Mouse (Mus musculus): Measurements from ENCODE around the gene Carhsp1. TPM values are rescaled to one million over a fixed set of nuclear protein-coding genes. Genes with fewer than 3 reads are reported as not detected.

The Carhsp1 gene
- polyA plus RNA-seq, 1 experiment from 2014 or later, result 235 TPM

DNA sequence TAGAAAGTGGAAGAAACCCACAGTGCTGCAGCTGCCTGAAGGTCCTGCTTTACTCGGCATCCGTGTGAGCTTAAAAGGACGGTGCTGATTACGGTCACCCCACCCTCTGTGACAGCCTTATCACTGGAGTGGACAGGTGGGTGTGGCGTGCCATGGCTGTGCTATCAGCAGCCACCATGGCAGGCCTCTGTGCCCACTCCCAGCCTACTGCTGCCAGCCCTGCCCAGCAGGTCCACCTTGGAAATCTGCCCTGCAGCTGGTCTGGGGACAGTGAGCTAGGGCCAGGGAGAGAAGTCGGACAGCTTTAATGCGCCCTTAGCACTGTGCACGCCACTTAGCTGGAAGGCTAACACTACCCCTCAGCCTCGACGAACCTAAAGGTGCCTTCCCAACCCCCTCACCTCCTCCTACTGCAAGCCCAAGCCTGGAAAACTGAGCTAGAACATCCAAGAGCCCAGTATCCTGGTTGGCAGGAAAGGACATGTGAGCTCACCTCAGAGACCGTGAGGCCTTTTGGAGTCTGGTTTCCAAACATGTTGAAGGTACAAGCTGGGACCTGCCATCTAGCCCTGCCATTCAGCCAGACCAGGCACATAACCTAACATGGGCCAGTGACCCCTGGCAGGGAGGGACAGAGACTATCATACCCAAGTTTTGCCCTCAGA lies 15.0 kb upstream of the Carhsp1 start:
- DNase-seq (ENCODE audit: low spot score), result no peak
- H3K4me1 ChIP-seq (replicated peaks), result no peaks in the 10 kb centered on the region
- 82% methylated on average over 11 of the region's 11 CpGs for WGBS

GRCm38 (mm10) chr16:8686121-8686870 lies 14.3 kb upstream of the Carhsp1 start:
- H3K4me1 ChIP-seq (replicated peaks), result no peaks in the 10 kb centered on the region
- no peak overlapping the region for H3K4me3 ChIP-seq
- no peaks in the 10 kb centered on the region for H3K9me3 ChIP-seq
- peaks cover 82% of the 10 kb centered on the region for H3K36me3 ChIP-seq
- peak; percentile 69 for DNase-seq (ENCODE audit: low spot score)
- 0 out of 2 replicates have a peak overlapping the region, but pooled peaks have one; percentile 12 for H3K27ac ChIP-seq
- H3K27me3 ChIP-seq (ENCODE audit: insufficient read depth, poor library complexity, severe bottlenecking), result no peaks in the 10 kb centered on the region
- 67% methylated on average over 7 of the region's 7 CpGs for WGBS

More for the DNA sequence above, 15.0 kb upstream of the Carhsp1 start:
- Histone ChIP-seq H3K27me3 (ENCODE audit: insufficient read depth, poor library complexity, severe bottlenecking) (no peaks in the 10 kb centered on the region), H3K4me3 (no peak overlapping the region), H3K9me3 (no peaks in the 10 kb centered on the region), H3K27ac (0 out of 2 replicates have a peak overlapping the region, but pooled peaks have one; percentile 12), H3K36me3 (peaks cover 89% of the 10 kb centered on the region)

DNA sequence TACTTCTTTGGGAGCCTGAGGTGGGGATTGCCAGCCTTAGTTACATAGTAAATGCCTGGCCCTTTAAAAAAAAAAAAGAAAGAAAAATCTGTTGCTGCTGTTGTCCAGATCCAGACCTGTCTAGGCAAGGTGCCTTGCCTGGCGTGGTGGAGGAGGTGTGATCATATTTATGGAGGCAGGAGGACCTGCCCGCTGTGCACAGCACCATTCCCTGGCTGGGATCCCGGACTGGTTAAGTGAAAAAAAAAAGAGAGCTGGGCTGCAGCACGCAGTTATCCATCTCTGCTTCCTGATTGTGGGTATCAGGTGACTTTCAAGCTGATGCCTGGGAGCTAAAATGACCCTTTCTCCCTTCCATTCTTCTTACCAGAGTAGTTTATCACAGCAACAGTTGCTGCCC lies 13.1 kb upstream of the Carhsp1 start:
- H3K27ac ChIP-seq, result no peak overlapping the region
- WGBS, result 89% methylated on average over 4 of the region's 4 CpGs
- peaks cover 73% of the 10 kb centered on the region for H3K36me3 ChIP-seq
- DNase-seq (ENCODE audit: low spot score), result no peak
- H3K4me1 ChIP-seq (replicated peaks), result no peaks in the 10 kb centered on the region
- H3K27me3 ChIP-seq (ENCODE audit: insufficient read depth, poor library complexity, severe bottlenecking), result no peaks in the 10 kb centered on the region
- no peaks in the 10 kb centered on the region for H3K9me3 ChIP-seq
- H3K4me3 ChIP-seq, result no peak overlapping the region

- no peaks in the 10 kb centered on the region for H3K4me1 ChIP-seq (replicated peaks)
- H3K36me3 ChIP-seq, result peaks cover 32% of the 10 kb centered on the region; the same call in 1 of the 2 replicates
- no peak for DNase-seq (ENCODE audit: low spot score)
- no peak within 1 kb of the TSS for H3K4me3 ChIP-seq
- no peaks in the 10 kb centered on the region for H3K27me3 ChIP-seq (ENCODE audit: insufficient read depth, poor library complexity, severe bottlenecking)
- no peak within 1 kb of the TSS for H3K27ac ChIP-seq
- no peaks in the 10 kb centered on the region for H3K9me3 ChIP-seq
- 89% methylated on average over 5 of the region's 5 CpGs for WGBS
Measured at GRCm38 (mm10) chr16:8680470-8680869, 8.5 kb upstream of the Carhsp1 start, which contains the start of gene Gm5767. Gene Gm5767, plus strand, starts transcription at chr16:8680770.

DNA sequence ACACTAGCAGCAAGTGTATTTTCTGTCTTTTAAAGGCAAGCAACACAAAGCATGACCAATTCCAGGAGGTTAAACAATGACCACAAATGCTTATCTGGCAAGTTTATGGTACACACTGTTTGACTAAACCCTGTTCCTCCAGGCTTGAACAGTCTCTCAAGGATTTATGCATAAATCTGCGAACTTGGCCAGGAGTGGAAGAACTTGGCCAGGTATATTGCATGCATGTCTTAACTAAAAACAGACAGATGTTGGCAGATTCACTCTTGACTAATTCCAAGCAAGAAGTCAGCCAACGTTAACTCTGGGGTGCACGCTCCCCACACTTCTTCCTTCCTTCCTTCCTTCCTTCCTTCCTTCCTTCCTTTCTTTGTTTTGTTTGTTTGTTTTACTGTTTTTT lies 7.8 kb upstream of the Carhsp1 start:
- 82% methylated on average over 3 of the region's 3 CpGs for WGBS

GRCm38 (mm10) chr16:8678676-8679075 lies 6.7 kb upstream of the Carhsp1 start:
- no peaks in the 10 kb centered on the region for H3K4me1 ChIP-seq (replicated peaks)
- no peak overlapping the region for H3K27ac ChIP-seq
- no peaks in the 10 kb centered on the region for H3K9me3 ChIP-seq
- no peak overlapping the region for H3K4me3 ChIP-seq
- DNase-seq (ENCODE audit: low spot score), result no peak
- peaks cover 15% of the 10 kb centered on the region; the same call in 1 of the 2 replicates for H3K36me3 ChIP-seq
- WGBS, result 86% methylated on average over 4 of the region's 4 CpGs
- peaks cover 5% of the 10 kb centered on the region for H3K27me3 ChIP-seq (ENCODE audit: insufficient read depth, poor library complexity, severe bottlenecking)

More for the DNA sequence above, 7.8 kb upstream of the Carhsp1 start:
- H3K36me3 ChIP-seq, result peaks cover 26% of the 10 kb centered on the region; the same call in 1 of the 2 replicates
- H3K4me3 ChIP-seq, result no peak overlapping the region
- no peaks in the 10 kb centered on the region for H3K4me1 ChIP-seq (replicated peaks)
- DNase-seq (ENCODE audit: low spot score), result no peak
- H3K27me3 ChIP-seq (ENCODE audit: insufficient read depth, poor library complexity, severe bottlenecking), result no peaks in the 10 kb centered on the region
- H3K9me3 ChIP-seq, result no peaks in the 10 kb centered on the region
- H3K27ac ChIP-seq, result no peak overlapping the region

DNA sequence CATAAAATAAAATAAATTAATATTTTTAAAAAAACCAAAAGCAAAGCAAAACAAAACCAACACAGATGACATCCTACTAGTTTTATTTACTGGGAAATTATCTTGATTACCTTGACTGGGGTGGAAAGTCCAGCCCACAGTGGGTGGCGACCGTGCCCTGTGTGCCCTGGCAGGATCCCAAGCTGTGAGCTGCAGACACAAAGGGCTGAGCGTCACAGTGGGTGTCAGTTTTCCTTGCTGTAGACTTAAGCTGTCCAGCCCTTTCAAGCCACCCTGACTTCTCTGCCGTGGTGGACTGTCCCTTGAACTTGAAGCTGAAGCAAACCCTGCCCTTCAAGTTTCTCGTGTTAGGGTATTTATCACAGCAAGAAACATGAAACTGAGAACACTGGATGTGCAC lies 6.1 kb upstream of the Carhsp1 start:
- H3K27me3 ChIP-seq (ENCODE audit: insufficient read depth, poor library complexity, severe bottlenecking), result peaks cover 11% of the 10 kb centered on the region
- no peak overlapping the region for H3K4me3 ChIP-seq
- WGBS, result 65% methylated on average over 5 of the region's 5 CpGs
- DNase-seq (ENCODE audit: low spot score), result no peak
- H3K27ac ChIP-seq, result no peak overlapping the region
- no peaks in the 10 kb centered on the region for H3K9me3 ChIP-seq
- no peaks in the 10 kb centered on the region for H3K4me1 ChIP-seq (replicated peaks)
- 0 out of 2 replicates have a peak, but pooled peaks cover 8% of the 10 kb centered on the region for H3K36me3 ChIP-seq

DNA sequence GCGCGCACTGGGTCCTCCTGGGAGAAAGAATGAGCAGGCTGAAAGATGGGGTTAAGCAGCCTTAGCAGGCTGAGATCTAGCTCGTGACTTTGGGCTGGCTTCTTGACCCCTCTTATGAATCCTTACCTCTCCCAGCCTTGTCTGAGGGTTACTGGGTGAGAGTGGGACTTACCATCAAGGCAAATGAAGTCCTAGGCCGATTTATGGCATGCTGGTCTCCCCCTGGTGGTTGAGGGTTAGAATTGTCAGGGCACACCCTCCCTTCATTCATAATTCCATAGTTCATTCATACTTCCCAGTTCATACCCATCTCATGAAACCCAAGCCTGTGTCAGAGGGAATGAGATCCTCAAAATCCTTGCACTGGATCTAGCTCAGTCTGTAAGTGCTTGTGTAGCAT lies 4.8 kb upstream of the Carhsp1 start:
- 48% methylated on average over 4 of the region's 4 CpGs for WGBS
- peaks cover 5% of the 10 kb centered on the region; the same call in 1 of the 2 replicates for H3K4me1 ChIP-seq (replicated peaks)
- peaks cover 17% of the 10 kb centered on the region for H3K27me3 ChIP-seq (ENCODE audit: insufficient read depth, poor library complexity, severe bottlenecking)
- peak; percentile 38 for DNase-seq (ENCODE audit: low spot score)
- no peak overlapping the region for H3K27ac ChIP-seq
- no peak overlapping the region for H3K4me3 ChIP-seq
- 0 out of 2 replicates have a peak, but pooled peaks cover 3% of the 10 kb centered on the region for H3K36me3 ChIP-seq
- H3K9me3 ChIP-seq, result no peaks in the 10 kb centered on the region

DNA sequence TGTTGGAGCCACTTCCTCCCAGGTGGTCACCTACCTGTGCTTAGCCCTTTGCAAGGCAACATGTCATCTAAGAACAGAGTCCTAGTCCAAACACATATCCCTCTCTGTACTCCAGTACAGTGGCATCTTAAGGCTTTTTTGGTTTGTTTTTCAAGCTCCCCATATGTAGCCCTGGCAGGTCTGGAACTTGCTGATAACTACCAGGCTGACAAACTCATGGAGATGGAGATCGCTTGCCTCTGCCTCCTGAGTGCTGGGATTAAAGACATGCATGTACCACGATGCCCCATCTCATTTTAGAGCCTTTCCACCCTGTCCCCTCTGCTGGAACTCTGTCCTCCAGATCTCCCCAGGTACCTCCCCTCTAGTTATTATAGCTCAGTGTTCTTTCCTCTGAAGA lies 4.3 kb upstream of the Carhsp1 start:
- H3K4me3 ChIP-seq, result no peak overlapping the region
- peaks cover 11% of the 10 kb centered on the region; the same call in 1 of the 2 replicates for H3K4me1 ChIP-seq (replicated peaks)
- no peaks in the 10 kb centered on the region for H3K9me3 ChIP-seq
- no peak for DNase-seq (ENCODE audit: low spot score)
- 0 out of 2 replicates have a peak, but pooled peaks cover 3% of the 10 kb centered on the region for H3K36me3 ChIP-seq
- 79% methylated on average over 2 of the region's 2 CpGs for WGBS
- H3K27ac ChIP-seq, result no peak overlapping the region
- H3K27me3 ChIP-seq (ENCODE audit: insufficient read depth, poor library complexity, severe bottlenecking), result peaks cover 17% of the 10 kb centered on the region

- peaks cover 17% of the 10 kb centered on the region for H3K4me1 ChIP-seq (replicated peaks)
- H3K9me3 ChIP-seq, result no peaks in the 10 kb centered on the region
- H3K36me3 ChIP-seq, result 0 out of 2 replicates have a peak, but pooled peaks cover 3% of the 10 kb centered on the region
- WGBS, result 84% methylated on average over 8 of the region's 8 CpGs
- no peak for DNase-seq (ENCODE audit: low spot score)
- H3K27ac ChIP-seq, result no peak overlapping the region
- H3K4me3 ChIP-seq, result no peak overlapping the region
- H3K27me3 ChIP-seq (ENCODE audit: insufficient read depth, poor library complexity, severe bottlenecking), result peaks cover 17% of the 10 kb centered on the region
Measured at GRCm38 (mm10) chr16:8675559-8675958, 3.6 kb upstream of the Carhsp1 start.

DNA sequence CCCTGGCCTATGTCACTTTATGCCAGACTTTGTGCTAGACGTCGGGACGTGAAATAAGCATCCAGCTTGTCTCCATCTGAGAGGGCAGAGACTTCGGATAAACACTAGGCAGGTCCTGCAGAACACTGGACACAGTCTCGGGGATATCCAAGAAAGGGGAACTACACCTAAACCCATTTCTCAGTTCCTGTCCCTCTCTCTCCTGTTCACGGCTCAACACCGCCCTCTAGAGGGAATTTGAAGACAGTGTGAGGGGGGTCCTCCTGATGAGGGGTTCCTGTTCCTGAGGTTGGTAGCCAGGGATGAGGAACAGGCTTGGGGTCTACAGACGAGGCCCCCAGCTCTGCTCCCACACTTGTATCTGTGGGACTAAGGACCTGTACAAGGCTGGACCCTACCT lies 2.2 kb upstream of the Carhsp1 start:
- DNase-seq (ENCODE audit: low spot score), result peak; percentile 68
- H3K36me3 ChIP-seq, result 0 out of 2 replicates have a peak, but pooled peaks cover 3% of the 10 kb centered on the region
- no peak overlapping the region for H3K27ac ChIP-seq
- WGBS, result 5% methylated on average over 8 of the region's 8 CpGs
- no peak overlapping the region for H3K4me3 ChIP-seq
- no peaks in the 10 kb centered on the region for H3K9me3 ChIP-seq
- peaks cover 31% of the 10 kb centered on the region for H3K4me1 ChIP-seq (replicated peaks)
- H3K27me3 ChIP-seq (ENCODE audit: insufficient read depth, poor library complexity, severe bottlenecking), result peaks cover 17% of the 10 kb centered on the region

- H3K4me3 ChIP-seq, result no peak overlapping the region
- no peak overlapping the region for H3K27ac ChIP-seq
- H3K9me3 ChIP-seq, result no peaks in the 10 kb centered on the region
- peaks cover 40% of the 10 kb centered on the region for H3K4me1 ChIP-seq (replicated peaks)
- WGBS, result 75% methylated on average over 6 of the region's 6 CpGs
- peaks cover 11% of the 10 kb centered on the region; the same call in 1 of the 2 replicates for H3K36me3 ChIP-seq
- no peak for DNase-seq (ENCODE audit: low spot score)
- H3K27me3 ChIP-seq (ENCODE audit: insufficient read depth, poor library complexity, severe bottlenecking), result peaks cover 17% of the 10 kb centered on the region
Measured at GRCm38 (mm10) chr16:8673343-8673742, 1.4 kb upstream of the Carhsp1 start.

- Histone ChIP-seq H3K4me1 (replicated peaks) (peaks cover 45% of the 10 kb centered on the region), H3K27ac (no peak overlapping the region), H3K27me3 (ENCODE audit: insufficient read depth, poor library complexity, severe bottlenecking) (peaks cover 17% of the 10 kb centered on the region), H3K9me3 (no peaks in the 10 kb centered on the region), H3K4me3 (no peak overlapping the region), H3K36me3 (peaks cover 16% of the 10 kb centered on the region)
- DNase-seq (ENCODE audit: low spot score), result no peak
Measured at GRCm38 (mm10) chr16:8672811-8673210, 856 bp upstream of the Carhsp1 start.
